Mouse (Mus musculus): ENCODE measurements around the gene Macf1.
"Not testable (repeated sequence)": the region's sequence is repeated elsewhere in the genome, so short reads cannot be mapped to it uniquely, and the experiment has no call there.

DNA sequence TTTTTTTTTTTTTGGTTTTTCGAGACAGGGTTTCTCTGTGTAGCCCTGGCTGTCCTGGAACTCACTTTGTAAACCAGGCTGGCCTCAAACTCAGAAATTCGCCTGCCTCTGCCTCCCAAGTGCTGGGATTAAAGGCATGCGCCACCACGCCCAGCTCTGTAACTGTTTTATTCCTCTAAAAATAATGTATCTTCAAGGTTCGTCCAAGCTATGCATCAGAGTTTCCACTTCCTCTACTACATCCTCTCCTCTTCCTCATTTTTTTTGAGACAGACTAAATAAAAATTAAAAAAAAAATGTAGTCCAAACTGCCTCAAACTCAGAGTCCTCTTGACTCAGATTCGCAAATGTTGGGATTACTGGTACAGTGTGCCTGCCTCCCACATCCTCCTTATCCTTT is 52.0 kb downstream of the Macf1 start:
- TF ChIP-seq CTCF (conservative IDR thresholded peaks at IDR 0.05; ENCODE audit: low read length); POU5F1 (IDR thresholded peaks at IDR 0.05; ENCODE audit: borderline replicate concordance, low read length): not testable (repeated sequence)

Measured in E14TG2a.4 (cell line).